Mouse (Mus musculus): ENCODE measurements around the gene Cacna1s.

The Cacna1s gene

DNA sequence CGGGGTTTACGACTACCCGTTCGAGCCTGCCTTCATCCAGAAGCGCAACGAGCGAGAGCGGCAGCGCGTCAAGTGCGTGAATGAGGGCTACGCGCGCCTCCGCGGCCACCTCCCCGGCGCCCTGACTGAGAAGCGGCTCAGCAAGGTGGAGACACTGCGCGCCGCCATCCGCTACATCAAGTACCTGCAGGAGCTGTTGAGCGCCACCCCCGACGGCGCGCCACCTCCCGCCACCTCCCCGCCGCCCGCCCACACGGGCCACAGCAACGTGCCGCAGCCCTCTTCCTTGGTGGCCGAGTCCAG is 1.6 kb upstream of the Cacna1s start:
- no peak for DNase-seq (ENCODE audit: low read depth, low spot score)

DNA sequence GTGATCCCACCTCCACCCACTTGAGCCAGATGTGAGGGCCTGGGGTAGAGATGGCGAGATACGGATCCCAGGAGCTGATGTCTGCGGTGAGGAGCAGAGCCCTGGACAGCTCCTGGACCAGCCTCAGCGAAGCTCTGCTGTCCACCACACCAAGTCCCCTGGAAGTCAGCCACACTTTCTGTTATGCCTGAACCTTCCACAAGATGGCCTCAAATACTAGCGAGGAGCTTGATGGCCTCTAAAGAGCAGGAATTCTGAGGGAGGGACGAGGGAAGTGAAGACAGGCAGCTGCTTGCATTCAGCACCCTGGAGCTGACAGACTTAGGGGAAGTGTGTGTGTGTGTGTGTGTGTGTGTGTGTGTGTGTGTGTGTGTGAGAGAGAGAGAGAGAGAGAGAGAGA is 1.1 kb upstream of the Cacna1s start:
- DNase-seq (ENCODE audit: low read depth, low spot score): peak; percentile 85

GRCm38 (mm10) chr1:136055771-136056170 is 3.2 kb downstream of the Cacna1s start:
- DNase-seq (ENCODE audit: low read depth, low spot score): no peak

DNA sequence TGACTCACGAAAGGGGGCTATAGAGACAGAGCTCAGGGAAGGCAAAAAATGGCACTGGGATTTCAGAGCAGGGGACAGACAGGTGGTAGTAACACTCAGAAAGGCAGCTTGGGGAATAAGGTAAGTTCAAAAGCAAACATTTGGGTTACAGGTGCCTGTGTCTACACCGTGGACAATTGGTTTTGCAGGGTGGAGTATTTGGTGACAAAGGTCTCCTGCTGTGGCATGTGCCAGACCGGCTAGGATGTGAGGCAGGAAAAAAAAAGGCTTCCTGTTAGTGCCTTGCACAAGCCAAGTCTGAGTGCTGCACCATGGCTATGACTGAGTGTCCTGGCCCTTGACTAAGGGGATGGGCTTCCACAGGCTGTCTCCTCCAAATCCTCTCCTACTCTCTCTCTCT is 6.0 kb downstream of the Cacna1s start:
- no peak for DNase-seq (ENCODE audit: low read depth, low spot score)

DNA sequence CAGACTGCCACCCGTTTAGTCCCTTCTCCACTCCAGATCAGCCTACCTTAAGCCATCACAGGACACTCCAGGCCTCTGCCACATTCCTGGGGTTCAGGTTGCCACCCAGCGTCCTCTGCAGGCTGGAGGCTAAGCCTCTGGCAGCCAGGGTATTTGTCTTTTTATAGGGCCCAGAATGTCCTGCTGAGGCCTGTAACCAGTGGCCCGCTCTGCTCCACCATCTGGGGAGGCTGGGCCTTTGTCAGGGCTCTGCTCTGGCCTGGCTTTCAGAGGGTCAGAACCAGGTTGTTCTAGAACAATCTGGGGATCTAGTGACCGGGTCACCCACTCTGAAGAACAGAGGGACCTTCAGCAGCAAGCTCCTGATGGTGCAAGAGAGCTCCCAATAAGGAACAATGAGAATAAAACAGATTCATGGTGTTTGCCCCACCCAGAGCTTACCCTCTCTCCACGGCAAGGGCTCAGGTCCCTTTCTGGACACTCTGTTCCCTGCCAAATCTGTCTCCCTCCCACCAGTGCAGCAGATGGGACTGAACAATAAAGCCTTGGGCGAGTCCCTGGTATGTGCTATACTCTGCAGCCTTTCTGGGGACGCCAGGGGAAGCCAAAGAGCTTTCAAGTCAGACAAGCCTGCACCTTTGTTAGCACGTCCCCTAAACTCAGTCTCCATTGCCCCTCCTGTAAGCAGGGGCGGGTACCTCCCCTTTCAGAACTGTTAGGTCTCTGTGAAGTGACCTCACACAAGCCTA is 8.7 kb downstream of the Cacna1s start:
- DNase-seq (ENCODE audit: low read depth, low spot score): no peak

GRCm38 (mm10) chr1:136061790-136062141 is 9.2 kb downstream of the Cacna1s start:
- no peak for DNase-seq (ENCODE audit: low read depth, low spot score)

DNA sequence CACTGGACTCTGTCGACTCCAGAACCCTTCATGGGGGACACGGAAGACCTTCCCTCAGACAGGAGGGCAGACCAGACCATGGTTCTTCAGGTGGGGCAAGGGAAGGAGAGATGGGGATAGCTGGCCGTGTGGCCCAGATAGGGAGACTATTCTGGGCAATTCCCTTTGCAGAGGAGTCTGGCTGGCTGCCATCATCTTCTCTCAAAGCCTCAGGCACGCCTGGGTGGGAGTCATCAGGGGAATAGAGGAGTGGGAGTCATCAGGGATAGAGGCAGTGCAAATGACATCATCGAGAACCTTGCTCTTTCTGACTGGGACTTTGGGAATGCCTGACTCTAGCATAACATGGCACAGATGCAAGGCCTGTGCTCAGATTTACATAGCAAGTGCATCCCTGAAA is 11.4 kb downstream of the Cacna1s start:
- DNase-seq (ENCODE audit: low read depth, low spot score): no peak

- no peak for DNase-seq (ENCODE audit: low read depth, low spot score)
Observed at GRCm38 (mm10) chr1:136066621-136067020, 14.1 kb downstream of the Cacna1s start.

DNA sequence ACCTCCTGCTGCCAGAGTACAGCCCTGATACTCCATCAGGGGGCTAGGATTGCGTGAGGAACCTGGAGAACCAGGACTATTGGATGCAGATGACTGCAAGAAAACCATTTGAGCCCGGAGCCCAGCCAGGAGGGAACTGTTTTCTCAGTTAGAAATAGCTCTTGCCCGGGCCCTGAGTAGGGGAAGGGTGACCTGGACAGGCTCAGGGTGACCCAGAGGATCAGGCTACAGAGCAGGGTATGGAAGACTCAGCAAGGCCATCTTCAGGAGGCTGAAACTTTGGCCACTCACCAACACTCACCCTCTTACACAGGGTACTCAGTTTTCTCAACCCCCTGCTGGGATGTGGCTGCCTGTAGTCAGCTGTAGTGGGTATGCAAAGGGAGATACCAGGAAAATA is 15.0 kb downstream of the Cacna1s start:
- no peak for DNase-seq (ENCODE audit: low read depth, low spot score)

GRCm38 (mm10) chr1:136076086-136076485 is 23.5 kb downstream of the Cacna1s start:
- DNase-seq (ENCODE audit: low read depth, low spot score): peak; percentile 16

GRCm38 (mm10) chr1:136077656-136078055 is 25.1 kb downstream of the Cacna1s start:
- no peak for DNase-seq (ENCODE audit: low read depth, low spot score)

DNA sequence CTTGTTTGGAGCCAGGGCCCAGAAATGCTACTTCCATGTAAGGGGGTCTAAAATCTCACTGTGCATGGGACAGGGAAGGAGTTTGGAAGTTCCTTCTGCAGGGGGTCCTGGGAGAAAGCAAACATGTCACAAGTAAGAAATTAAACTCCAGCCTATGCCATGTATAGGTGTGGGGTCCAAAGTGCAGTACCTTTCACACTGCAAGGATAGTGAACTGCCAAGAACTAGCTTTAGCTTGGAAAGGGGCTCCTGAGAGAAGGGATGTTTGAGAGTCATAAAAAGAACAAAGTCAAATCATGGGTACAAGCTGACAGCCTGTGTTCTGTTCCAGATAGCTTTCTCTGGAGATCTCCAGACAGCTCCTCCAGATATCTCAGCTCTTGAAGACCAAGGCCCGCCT is 28.6 kb downstream of the Cacna1s start:
- no peak for DNase-seq (ENCODE audit: low read depth, low spot score)

- no peak for DNase-seq (ENCODE audit: low read depth, low spot score)
Observed at GRCm38 (mm10) chr1:136085988-136086685, 33.6 kb downstream of the Cacna1s start.

GRCm38 (mm10) chr1:136089368-136090165 is 37.0 kb downstream of the Cacna1s start:
- no peak for DNase-seq (ENCODE audit: low read depth, low spot score)

DNA sequence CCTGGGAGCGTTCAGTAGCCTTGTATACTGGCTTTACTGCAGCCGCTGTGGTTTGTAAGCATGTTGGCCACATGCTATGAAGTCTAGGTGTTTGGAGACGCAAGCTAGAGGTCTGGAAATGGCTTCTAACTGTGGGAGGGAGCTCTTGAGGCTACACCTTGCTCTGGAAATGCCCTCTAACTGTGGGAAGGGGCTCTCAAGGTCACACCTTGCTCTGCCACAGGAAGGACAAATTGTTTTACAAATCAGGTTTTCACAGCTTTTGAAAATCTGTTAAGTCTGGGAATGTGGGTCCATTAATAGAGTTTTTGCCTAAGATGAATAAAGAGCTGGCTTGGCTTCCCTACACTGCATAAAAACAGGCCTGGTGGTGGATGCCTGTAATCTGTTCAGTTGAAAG is 41.2 kb downstream of the Cacna1s start:
- no peak for DNase-seq (ENCODE audit: low read depth, low spot score)

GRCm38 (mm10) chr1:136094807-136095206 is 42.3 kb downstream of the Cacna1s start:
- DNase-seq (ENCODE audit: low read depth, low spot score): no peak

- no peak for DNase-seq (ENCODE audit: low read depth, low spot score)
Observed at GRCm38 (mm10) chr1:136102094-136102493, 49.5 kb downstream of the Cacna1s start.

- no peak for DNase-seq (ENCODE audit: low read depth, low spot score)
Observed at GRCm38 (mm10) chr1:136102551-136102950, 50.0 kb downstream of the Cacna1s start.

GRCm38 (mm10) chr1:136102981-136103380 is 50.4 kb downstream of the Cacna1s start:
- DNase-seq (ENCODE audit: low read depth, low spot score): no peak

DNA sequence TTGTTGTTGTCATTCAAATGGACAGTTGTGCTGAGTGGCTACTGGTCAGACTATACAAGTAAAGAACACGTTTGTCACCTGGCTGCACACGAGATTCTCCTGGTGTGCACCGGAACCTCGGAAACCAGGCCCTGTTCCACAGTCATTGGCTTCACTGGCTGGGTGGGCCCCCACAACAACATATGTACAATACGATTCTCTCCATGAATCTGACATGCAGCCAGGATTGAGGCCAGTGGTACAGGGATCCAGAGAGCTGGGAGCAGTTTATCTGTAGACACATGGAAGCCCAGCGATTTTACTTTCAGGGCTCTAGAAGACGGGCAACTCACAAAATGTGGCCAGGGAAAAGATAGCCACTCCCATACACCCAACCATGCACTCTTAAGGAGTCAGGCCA is 51.1 kb downstream of the Cacna1s start:
- DNase-seq (ENCODE audit: low read depth, low spot score): no peak

GRCm38 (mm10) chr1:136104741-136105140 is 52.2 kb downstream of the Cacna1s start:
- no peak for DNase-seq (ENCODE audit: low read depth, low spot score)

GRCm38 (mm10) chr1:136109464-136109863 is 56.9 kb downstream of the Cacna1s start:
- no peak for DNase-seq (ENCODE audit: low read depth, low spot score)

DNA sequence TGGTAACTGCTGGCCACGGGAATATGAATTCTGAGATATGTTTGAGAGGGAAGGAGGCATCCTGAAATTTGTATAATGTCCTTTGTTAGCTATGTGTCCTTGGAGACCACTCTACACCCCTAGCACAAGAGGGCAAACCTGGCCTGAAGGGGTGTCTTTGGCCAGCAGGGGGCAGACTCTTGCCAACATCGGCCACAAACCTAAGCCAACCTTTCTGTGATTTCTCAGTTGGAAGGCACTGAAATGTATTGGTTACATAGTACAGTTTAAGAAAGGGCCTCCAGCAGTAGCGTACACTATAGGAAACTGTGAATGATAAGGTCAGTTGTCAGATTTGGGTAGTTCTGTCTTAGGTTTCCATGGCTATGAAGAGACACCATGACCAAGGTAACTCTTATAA is 63.6 kb downstream of the Cacna1s start:
- peak; percentile 51 for DNase-seq (ENCODE audit: low read depth, low spot score)

Data from forelimb bud, embryonic 11.5 days (tissue).